Mouse (Mus musculus): Measurements from ENCODE around the gene Sergef.

The Sergef gene

GRCm38 (mm10) chr7:46400346-46400745 is 239.3 kb downstream of the Sergef start:
- DNase-seq = peak; percentile 40

DNA sequence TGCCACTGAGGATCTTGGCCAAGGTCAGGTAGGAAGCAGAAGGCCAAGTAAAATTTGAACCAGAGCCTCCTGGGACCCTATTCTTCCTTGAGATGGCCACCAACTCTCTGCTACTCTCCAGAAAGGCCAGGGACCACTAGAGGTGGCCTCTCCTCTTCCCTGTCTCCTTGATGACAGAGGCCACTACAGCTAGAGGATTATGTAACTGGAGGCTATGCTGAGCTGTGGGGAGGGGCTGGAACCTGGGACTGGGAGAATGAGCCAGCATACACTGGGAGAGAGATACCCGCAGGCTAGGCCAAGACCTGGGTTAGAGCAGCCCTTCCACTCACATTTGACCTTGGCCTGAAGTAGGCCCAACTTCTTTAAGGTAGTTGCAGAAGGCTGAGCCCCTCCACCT is 239.9 kb downstream of the Sergef start:
- peak; percentile 65 for DNase-seq

DNA sequence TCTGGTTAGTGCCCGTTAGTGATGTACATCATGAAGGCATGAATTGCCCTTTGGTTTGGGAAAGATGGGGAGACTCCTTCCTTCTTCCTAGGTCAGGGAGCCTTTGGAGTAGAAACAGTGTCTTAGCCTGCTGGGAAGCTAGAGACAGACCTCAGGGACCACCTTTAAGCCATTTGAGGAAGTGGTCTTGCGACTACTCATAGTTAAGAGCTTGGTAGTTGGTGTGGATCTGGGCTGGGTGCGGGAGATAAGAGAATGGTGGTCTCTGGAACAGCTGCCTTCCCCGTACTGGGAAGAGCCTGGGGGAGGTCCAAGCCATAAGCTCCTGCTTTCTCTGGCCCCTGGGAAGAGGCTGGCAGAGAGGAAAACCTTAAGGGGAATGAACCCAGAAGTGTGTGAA is 241.0 kb downstream of the Sergef start:
- peak; percentile 51 for DNase-seq

GRCm38 (mm10) chr7:46397732-46398333 is 241.8 kb downstream of the Sergef start:
- peak; percentile 59 for DNase-seq

- DNase-seq = peak; percentile 75
These were observed 242.5 kb downstream of the Sergef start for GRCm38 (mm10) chr7:46396928-46397731.

GRCm38 (mm10) chr7:46396231-46396927 is 243.2 kb downstream of the Sergef start, which contains the start of gene Kcnc1:
Kcnc1 (plus strand) TSS chr7:46396497.
- DNase-seq = peak; percentile 89

DNA sequence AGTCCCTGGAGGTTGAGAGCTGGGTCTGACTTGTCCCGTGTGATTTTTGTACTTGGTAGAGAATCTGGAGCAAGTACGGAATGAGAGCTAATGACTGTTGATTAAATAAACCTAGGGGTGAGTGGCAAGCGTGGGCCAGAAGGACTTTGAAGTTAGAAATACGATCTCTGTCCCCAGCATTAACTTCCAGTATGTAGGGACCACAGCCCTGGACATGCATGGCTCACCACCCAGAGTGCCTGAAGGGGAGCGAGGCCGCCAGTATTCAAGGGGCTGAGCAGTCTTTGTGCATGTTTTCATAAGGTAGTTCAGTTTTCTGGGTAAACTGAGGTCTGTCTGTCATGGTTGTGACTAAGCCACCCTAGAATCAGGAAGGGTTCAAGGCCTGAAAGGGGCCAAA is 244.0 kb downstream of the Sergef start:
- no peak for DNase-seq

- DNase-seq = peak; percentile 62
These were observed 244.7 kb downstream of the Sergef start for GRCm38 (mm10) chr7:46394933-46395332.

DNA sequence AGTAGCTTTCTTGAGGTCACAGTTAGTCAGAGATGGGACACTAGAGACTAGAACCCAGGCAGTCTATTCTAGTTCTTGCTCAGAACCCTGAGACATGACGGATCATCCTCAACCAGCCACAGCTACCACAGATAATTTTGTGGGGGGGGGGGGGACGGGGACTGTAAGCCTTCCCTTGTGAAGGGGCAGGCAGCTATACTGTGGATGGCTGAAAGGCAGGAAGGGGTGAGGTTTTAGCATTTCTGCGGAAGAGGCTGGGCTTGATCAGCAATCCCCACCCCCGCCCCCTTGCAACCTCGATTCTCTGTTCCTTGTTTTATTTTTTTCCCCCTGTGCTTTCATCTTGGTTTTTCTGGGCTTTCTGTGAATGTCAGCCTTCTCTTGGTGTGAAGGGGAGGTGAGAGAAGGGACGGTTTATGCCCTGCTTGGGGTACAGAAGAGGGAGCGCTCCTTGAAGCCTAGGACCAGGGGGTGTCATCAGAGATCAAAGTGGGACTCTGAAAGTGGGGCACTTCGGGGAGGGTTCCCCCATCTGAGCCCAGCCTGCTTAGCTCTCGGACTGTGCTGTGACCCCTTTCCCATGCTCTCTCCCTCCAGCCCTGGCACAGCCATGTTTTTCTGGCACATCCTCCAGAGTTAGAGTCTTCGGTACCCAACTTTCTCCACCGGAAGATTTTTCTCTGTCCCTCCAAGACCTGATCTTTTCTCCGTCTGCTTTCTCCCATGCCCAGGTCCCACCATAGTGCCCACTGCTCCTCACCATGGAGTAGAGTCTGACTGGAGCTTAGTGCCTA is 245.7 kb downstream of the Sergef start:
- peak; percentile 59 for DNase-seq

Measured in cerebellum, adult 9-10 months (tissue).